Mouse (Mus musculus): ENCODE measurements around the gene Ankrd31. TPM values are rescaled to one million over a fixed set of nuclear protein-coding genes. Genes with fewer than 3 reads are reported as not detected.

Gene Ankrd31
- total RNA-seq (2021) (not detected), polyA plus RNA-seq (2012; rRNA removed) (not detected in 2 replicates)
- long read RNA-seq = 0 reads

DNA sequence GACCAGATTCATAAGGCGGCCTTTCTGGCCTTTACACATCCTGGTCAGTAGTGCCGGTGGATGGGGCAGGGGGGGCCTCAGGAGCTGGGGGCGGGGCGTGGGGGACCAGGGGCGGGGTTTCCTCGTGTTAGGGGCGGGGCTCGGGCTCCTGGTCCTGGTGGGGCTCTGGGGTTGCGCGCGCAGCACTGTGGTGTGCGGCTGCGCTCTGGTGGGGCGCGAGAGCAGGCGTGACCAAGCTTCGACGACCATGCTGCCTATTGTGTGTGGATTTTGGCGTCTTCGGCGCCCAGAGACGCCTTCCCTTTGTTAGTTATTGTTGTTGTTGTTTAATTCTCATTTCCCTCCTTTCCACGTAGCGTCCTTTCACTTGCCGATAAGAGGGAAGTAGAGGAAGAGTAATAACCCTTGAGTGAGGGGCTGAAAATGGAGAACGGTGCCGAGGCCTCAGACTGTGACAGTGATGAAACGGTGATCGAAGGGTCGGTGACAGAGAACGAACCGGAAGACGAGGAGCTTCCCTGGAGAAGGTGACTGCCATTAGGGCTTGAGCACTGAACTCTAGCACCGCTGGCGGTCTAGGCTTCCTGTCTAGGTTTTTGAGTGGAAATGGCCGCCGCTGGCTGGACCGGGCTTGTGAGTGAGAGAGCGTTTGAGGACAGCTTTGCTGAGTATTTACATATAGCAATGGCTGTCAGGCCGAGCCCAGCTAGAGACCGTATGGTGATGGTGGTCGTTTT, at the start of gene Ankrd31:
Ankrd31 (plus strand) TSS at position 164 of the 737 bp plus-strand sequence.
- Histone ChIP-seq H3K36me3 (ENCODE audit: control insufficient read depth, insufficient read depth, low read length) (no peaks in the 10 kb centered on the region), H3K27ac (no peak within 1 kb of the TSS), H3K27me3 (ENCODE audit: control insufficient read depth, insufficient read depth, low read length) (no peaks in the 10 kb centered on the region), H3K4me3 (no peak within 1 kb of the TSS), H3K79me2 (replicated peaks; ENCODE audit: control insufficient read depth, insufficient read depth, low read length) (no peaks in the 10 kb centered on the region), H3K4me1 (ENCODE audit: control insufficient read depth, insufficient read depth, low read length) (no peaks in the 10 kb centered on the region), H3K9ac (ENCODE audit: low read depth, low read length) (no peak within 1 kb of the TSS)
- 85% methylated on average over 42 of the region's 42 CpGs for WGBS
- DNase-seq = no peak
- TF ChIP-seq POLR2A (IDR thresholded peaks at IDR 0.05; ENCODE audit: insufficient read depth, low read depth, low read length) = no peak
- intact Hi-C loops (cut with DNase I) = no loop called here

DNA sequence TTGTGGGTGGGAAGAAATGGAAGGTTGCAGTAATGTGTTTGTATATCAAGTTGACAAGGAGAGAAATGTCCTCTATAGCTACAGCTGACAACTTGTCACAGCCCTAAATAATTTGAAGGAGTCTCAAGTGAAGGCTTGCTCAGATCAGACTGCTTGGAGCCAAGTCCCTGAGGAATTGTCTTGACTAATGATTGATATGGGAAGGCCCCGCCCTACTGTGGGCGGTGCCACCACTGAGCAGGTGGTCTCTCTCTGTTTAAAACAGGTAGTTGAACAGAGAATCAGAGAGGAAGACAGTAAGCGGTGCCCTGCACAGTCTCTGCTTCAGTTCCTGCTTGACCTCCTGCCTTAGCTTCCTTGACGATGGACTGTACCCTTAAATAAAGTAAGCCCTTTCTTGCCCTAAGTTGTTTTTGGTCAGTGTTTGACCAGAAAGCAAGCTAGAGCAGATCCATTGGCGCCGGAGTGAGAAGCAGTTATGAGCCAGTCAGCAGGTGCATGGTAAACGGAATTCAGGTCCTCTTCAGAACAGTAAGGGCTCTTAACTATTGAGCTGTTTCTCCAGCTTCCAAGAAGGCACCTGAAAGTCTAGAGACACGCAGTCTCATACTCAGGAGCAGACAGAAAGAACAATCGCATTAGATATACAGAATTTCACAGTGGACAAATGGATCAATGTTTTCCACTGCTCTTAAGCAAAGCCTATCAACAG, 45.3 kb upstream of the Ankrd31 start:
- no peaks in the 10 kb centered on the region for H3K36me3 ChIP-seq (ENCODE audit: control insufficient read depth, insufficient read depth, low read length)
- H3K4me1 ChIP-seq (ENCODE audit: control insufficient read depth, insufficient read depth, low read length) = peaks cover 2% of the 10 kb centered on the region
- H3K9ac ChIP-seq (ENCODE audit: low read depth, low read length) = no peak overlapping the region
- no peak overlapping the region for H3K4me3 ChIP-seq
- H3K27ac ChIP-seq = no peak overlapping the region
- WGBS = 72% methylated on average over 9 of the region's 9 CpGs
- TF ChIP-seq POLR2A (IDR thresholded peaks at IDR 0.05; ENCODE audit: insufficient read depth, low read depth, low read length) (no peak), CTCF (IDR thresholded peaks at IDR 0.05) (no peak), EP300 (IDR thresholded peaks at IDR 0.05; ENCODE audit: insufficient read depth, low read depth, low read length) (no peak)
- DNase-seq = no peak
- no peaks in the 10 kb centered on the region for H3K27me3 ChIP-seq (ENCODE audit: control insufficient read depth, insufficient read depth, low read length)
- H3K79me2 ChIP-seq (replicated peaks; ENCODE audit: control insufficient read depth, insufficient read depth, low read length) = no peaks in the 10 kb centered on the region
- intact Hi-C loops (cut with DNase I) = no loop called here

DNA sequence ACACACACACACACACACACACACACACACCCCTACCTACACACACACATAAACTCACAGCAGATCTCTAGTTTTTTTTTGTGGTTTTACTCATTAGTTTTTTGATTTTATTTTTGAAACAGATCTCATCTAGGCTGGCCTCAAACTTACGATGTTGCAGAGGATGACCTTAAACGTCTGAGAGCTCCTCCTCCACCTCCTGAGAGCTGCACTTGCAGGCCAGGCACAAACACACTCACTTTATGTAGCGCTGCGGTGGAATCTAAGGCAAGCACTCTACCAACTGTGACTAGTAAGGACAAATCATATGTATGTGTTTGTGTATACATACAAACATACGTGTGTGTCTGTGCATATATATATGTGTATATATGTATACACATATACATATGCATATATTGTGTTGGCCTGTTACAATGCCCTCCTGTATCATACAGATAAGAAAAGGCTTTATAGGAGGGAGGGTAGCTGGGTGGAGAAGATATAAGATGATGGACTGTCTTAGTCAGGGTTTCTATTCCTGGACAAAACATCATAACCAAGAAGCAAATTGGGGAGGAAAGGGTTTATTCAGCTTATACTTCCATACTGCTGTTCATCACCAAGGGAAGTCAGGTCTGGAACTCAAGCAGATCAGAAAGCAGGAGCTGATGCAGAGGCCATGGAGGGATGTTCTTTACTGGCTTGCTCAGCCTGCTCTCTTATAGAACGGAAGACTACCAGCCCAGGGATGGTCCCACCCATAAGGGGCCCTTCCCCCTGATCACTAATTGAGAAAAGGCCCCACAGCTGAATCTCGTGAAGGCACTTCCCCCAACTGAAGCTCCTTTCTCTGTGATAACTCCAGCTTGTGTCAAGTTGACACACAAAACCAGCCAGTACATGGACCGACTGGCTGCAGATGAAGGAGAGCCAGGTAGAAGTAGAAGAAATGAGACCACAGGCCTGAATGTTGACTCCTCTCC, 38.5 kb upstream of the Ankrd31 start:
- Histone ChIP-seq H3K27me3 (ENCODE audit: control insufficient read depth, insufficient read depth, low read length) (no peaks in the 10 kb centered on the region), H3K9ac (ENCODE audit: low read depth, low read length) (no peak overlapping the region), H3K79me2 (replicated peaks; ENCODE audit: control insufficient read depth, insufficient read depth, low read length) (no peaks in the 10 kb centered on the region), H3K36me3 (ENCODE audit: control insufficient read depth, insufficient read depth, low read length) (no peaks in the 10 kb centered on the region), H3K4me3 (no peak overlapping the region), H3K27ac (no peak overlapping the region), H3K4me1 (ENCODE audit: control insufficient read depth, insufficient read depth, low read length) (no peaks in the 10 kb centered on the region)
- TF ChIP-seq EP300 (IDR thresholded peaks at IDR 0.05; ENCODE audit: insufficient read depth, low read depth, low read length) (no peak), POLR2A (IDR thresholded peaks at IDR 0.05; ENCODE audit: insufficient read depth, low read depth, low read length) (no peak), CTCF (IDR thresholded peaks at IDR 0.05) (no peak)
- no peak for DNase-seq
- 71% methylated on average over 8 of the region's 8 CpGs for WGBS
- intact Hi-C loops (cut with DNase I) = no loop called here

DNA sequence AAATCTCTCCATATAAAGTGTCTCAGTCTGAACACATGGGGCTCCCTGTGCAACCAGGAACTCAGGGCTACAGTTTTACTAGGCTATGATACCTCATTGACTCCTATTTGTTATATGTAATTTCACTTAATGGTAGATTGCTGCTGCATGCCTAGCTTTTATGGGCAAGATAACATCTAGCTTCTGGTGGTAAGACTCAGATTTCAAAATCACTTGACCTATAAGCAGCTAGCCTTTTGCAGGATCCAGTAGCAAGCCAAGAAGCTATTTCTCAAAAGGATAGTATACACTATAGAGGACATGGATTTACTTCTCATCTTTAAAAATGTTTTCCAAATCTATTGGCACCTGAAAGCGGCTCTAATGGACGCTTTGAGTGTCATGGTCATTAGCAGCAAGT, 31.8 kb upstream of the Ankrd31 start:
- intact Hi-C loops (cut with DNase I) = no loop called here
- H3K36me3 ChIP-seq (ENCODE audit: control insufficient read depth, insufficient read depth, low read length) = no peaks in the 10 kb centered on the region
- no peak overlapping the region for H3K4me3 ChIP-seq
- H3K9ac ChIP-seq (ENCODE audit: low read depth, low read length) = no peak overlapping the region
- no peaks in the 10 kb centered on the region for H3K4me1 ChIP-seq (ENCODE audit: control insufficient read depth, insufficient read depth, low read length)
- WGBS = 92% methylated on average over 2 of the region's 2 CpGs
- TF ChIP-seq EP300 (IDR thresholded peaks at IDR 0.05; ENCODE audit: insufficient read depth, low read depth, low read length) (no peak), CTCF (IDR thresholded peaks at IDR 0.05) (no peak), POLR2A (IDR thresholded peaks at IDR 0.05; ENCODE audit: insufficient read depth, low read depth, low read length) (no peak)
- no peaks in the 10 kb centered on the region for H3K27me3 ChIP-seq (ENCODE audit: control insufficient read depth, insufficient read depth, low read length)
- no peak overlapping the region for H3K27ac ChIP-seq
- DNase-seq = no peak
- no peaks in the 10 kb centered on the region for H3K79me2 ChIP-seq (replicated peaks; ENCODE audit: control insufficient read depth, insufficient read depth, low read length)

DNA sequence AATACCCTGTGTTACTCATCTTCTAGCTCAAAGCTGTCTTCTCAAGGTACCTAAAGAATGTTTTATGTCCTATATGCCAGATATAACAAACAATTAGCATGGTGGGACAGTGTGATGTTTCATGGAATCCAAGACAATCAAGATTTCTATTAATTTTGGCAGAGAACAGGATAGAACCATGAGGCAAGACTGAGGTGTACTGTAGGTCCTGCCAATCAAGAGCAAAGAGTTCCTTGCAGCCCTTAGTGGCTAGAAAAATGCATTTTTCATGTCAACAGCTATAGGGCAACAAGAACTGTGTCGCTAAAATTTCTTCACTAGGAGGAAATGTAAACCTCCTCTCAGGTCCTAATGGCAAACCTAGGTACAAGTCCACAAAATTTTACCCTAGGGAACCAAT, 30.3 kb upstream of the Ankrd31 start:
- Histone ChIP-seq H3K4me1 (ENCODE audit: control insufficient read depth, insufficient read depth, low read length) (no peaks in the 10 kb centered on the region), H3K79me2 (replicated peaks; ENCODE audit: control insufficient read depth, insufficient read depth, low read length) (no peaks in the 10 kb centered on the region), H3K27me3 (ENCODE audit: control insufficient read depth, insufficient read depth, low read length) (no peaks in the 10 kb centered on the region), H3K4me3 (no peak overlapping the region), H3K9ac (ENCODE audit: low read depth, low read length) (no peak overlapping the region), H3K36me3 (ENCODE audit: control insufficient read depth, insufficient read depth, low read length) (no peaks in the 10 kb centered on the region), H3K27ac (no peak overlapping the region)
- no peak for DNase-seq
- 70% methylated on average over 1 of the region's 1 CpGs for WGBS
- intact Hi-C loops (cut with DNase I) = no loop called here
- TF ChIP-seq CTCF (IDR thresholded peaks at IDR 0.05) = no peak

All from heart, adult 2 months (tissue).